Mouse (Mus musculus): ENCODE data around the gene Dcaf11. TPM values are rescaled to one million over a fixed set of nuclear protein-coding genes. Genes with fewer than 3 reads are reported as not detected.

Dcaf11 gene
- polyA plus RNA-seq, 1 experiment from 2014 or later: 66.5 TPM

- Histone ChIP-seq H3K4me2 (no peak overlapping the region), H3K9me3 (no peaks in the 10 kb centered on the region), H3K27ac (no peak overlapping the region), H3K4me3 (no peak overlapping the region), H3K9ac (no peak overlapping the region), H3K36me3 (peaks cover 36% of the 10 kb centered on the region), H3K27me3 (peaks cover 9% of the 10 kb centered on the region; the same call in 1 of the 2 replicates), H3K4me1 (peaks cover 27% of the 10 kb centered on the region)
- WGBS: 94% methylated on average over 2 of the region's 2 CpGs
- no peak for ATAC-seq (ENCODE audit: insufficient number of reproducible peaks, insufficient read depth, low FRiP score, low TSS enrichment, low read depth)
These were observed 26.3 kb downstream of the Dcaf11 start for GRCm38 (mm10) chr14:55586149-55586548.

DNA sequence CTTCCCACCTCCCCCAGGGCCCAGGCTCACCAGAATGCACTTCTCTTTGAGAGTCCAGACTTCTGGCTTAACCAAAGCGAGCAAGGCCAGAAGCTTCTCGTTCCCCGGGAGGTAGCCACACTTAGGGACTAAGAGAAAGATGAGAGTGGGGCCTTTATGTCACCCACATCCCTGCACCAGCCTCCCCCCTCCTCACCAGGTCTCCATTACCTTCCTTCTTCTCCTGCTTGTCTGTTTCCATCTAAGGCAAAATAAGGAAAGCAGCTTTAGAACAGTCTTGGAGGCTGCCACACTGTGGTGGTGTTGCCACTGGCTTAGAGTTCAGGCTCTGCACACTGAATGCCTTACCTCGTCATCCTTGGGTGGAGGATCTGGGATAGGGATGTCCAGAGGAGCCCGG is 29.5 kb downstream of the Dcaf11 start:
- H3K27ac ChIP-seq: no peak overlapping the region
- no peak for ATAC-seq (ENCODE audit: insufficient number of reproducible peaks, insufficient read depth, low FRiP score, low TSS enrichment, low read depth)
- 98% methylated on average over 5 of the region's 5 CpGs for WGBS
- peaks cover 7% of the 10 kb centered on the region; the same call in 1 of the 2 replicates for H3K27me3 ChIP-seq
- no peak overlapping the region for H3K4me2 ChIP-seq
- peaks cover 42% of the 10 kb centered on the region for H3K4me1 ChIP-seq
- H3K9ac ChIP-seq: peak overlapping the region; percentile 27; the same call in 1 of the 2 replicates
- H3K4me3 ChIP-seq: no peak overlapping the region
- H3K9me3 ChIP-seq: no peaks in the 10 kb centered on the region
- H3K36me3 ChIP-seq: peaks cover 33% of the 10 kb centered on the region

DNA sequence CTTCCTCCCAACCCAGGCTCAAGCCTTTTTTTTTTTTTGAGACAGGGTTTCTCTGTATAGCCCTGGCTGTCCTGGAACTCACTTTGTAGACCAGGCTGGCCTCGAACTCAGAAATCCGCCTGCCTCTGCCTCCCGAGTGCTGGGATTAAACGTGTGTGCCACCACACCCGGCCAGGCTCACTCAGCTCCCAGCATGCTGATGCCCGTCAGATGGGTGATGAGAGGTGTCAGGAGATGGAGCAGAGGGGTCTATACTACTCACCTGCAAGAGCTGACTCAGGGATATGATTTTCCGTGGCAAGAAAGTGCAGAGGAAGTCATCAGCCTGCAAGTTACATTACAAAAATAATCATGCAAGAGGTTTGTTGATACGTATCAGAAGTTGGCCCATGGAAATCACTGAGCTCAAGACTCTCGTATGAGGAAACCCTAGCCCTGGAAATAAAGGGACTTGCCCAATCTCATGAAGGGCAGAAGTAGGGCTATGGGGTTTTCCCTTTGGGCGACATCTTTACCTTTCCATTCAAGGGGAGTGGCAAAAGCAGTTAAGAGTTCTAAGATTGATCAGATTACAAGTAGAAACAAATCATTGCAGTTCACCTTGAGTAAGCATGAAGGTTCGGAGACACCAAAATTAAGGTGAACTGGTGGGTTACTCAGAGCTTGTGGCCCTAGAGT is 30.1 kb downstream of the Dcaf11 start:
- Histone ChIP-seq H3K9me3 (no peaks in the 10 kb centered on the region), H3K9ac (peak overlapping the region; percentile 92), H3K4me1 (peaks cover 36% of the 10 kb centered on the region), H3K4me2 (peak overlapping the region; percentile 97), H3K27ac (peak overlapping the region; percentile 96), H3K27me3 (0 out of 2 replicates have a peak, but pooled peaks cover under 1% of the 10 kb centered on the region), H3K4me3 (peak overlapping the region; percentile 92), H3K36me3 (peaks cover 38% of the 10 kb centered on the region)
- ATAC-seq (ENCODE audit: insufficient number of reproducible peaks, insufficient read depth, low FRiP score, low TSS enrichment, low read depth): no peak
- WGBS: 84% methylated on average over 11 of the region's 11 CpGs

- Histone ChIP-seq H3K9ac (peak within 1 kb of the TSS; percentile 92), H3K4me3 (peak within 1 kb of the TSS; percentile 92), H3K27me3 (no peaks in the 10 kb centered on the region), H3K4me1 (peaks cover 28% of the 10 kb centered on the region), H3K9me3 (no peaks in the 10 kb centered on the region), H3K36me3 (peaks cover 47% of the 10 kb centered on the region), H3K4me2 (peak within 1 kb of the TSS; percentile 97), H3K27ac (peak within 1 kb of the TSS; percentile 96)
- WGBS: under 1% methylated on average over 22 of the region's 22 CpGs
- ATAC-seq (ENCODE audit: insufficient number of reproducible peaks, insufficient read depth, low FRiP score, low TSS enrichment, low read depth): peak; percentile 95
These were observed 31.0 kb downstream of the Dcaf11 start, which contains the start of gene Psme2 for GRCm38 (mm10) chr14:55590748-55591330. TSS of gene Psme2 (minus strand) at chr14:55591113.

- peaks cover 53% of the 10 kb centered on the region for H3K36me3 ChIP-seq
- WGBS: under 1% methylated on average over 33 of the region's 33 CpGs
- H3K27ac ChIP-seq: peak within 1 kb of the TSS; percentile 96
- H3K4me3 ChIP-seq: peak within 1 kb of the TSS; percentile 92
- peak; percentile 85 for ATAC-seq (ENCODE audit: insufficient number of reproducible peaks, insufficient read depth, low FRiP score, low TSS enrichment, low read depth)
- peak within 1 kb of the TSS; percentile 92 for H3K9ac ChIP-seq
- no peaks in the 10 kb centered on the region for H3K9me3 ChIP-seq
- no peaks in the 10 kb centered on the region for H3K27me3 ChIP-seq
- peak within 1 kb of the TSS; percentile 97 for H3K4me2 ChIP-seq
- peaks cover 28% of the 10 kb centered on the region for H3K4me1 ChIP-seq
These were observed 31.6 kb downstream of the Dcaf11 start, which contains the start of gene Rnf31 for GRCm38 (mm10) chr14:55591331-55591891. TSS of gene Rnf31 (plus strand) at chr14:55591708.

- H3K9ac ChIP-seq: peak overlapping the region; percentile 92
- peaks cover 57% of the 10 kb centered on the region for H3K36me3 ChIP-seq
- peaks cover 28% of the 10 kb centered on the region for H3K4me1 ChIP-seq
- H3K27ac ChIP-seq: peak overlapping the region; percentile 96; the same call in 1 of the 2 replicates
- H3K4me2 ChIP-seq: peak overlapping the region; percentile 97
- no peaks in the 10 kb centered on the region for H3K27me3 ChIP-seq
- H3K9me3 ChIP-seq: no peaks in the 10 kb centered on the region
- peak overlapping the region; percentile 92 for H3K4me3 ChIP-seq
- 3% methylated on average over 16 of the region's 16 CpGs for WGBS
- ATAC-seq (ENCODE audit: insufficient number of reproducible peaks, insufficient read depth, low FRiP score, low TSS enrichment, low read depth): no peak
These were observed 32.4 kb downstream of the Dcaf11 start for GRCm38 (mm10) chr14:55592226-55592625.

DNA sequence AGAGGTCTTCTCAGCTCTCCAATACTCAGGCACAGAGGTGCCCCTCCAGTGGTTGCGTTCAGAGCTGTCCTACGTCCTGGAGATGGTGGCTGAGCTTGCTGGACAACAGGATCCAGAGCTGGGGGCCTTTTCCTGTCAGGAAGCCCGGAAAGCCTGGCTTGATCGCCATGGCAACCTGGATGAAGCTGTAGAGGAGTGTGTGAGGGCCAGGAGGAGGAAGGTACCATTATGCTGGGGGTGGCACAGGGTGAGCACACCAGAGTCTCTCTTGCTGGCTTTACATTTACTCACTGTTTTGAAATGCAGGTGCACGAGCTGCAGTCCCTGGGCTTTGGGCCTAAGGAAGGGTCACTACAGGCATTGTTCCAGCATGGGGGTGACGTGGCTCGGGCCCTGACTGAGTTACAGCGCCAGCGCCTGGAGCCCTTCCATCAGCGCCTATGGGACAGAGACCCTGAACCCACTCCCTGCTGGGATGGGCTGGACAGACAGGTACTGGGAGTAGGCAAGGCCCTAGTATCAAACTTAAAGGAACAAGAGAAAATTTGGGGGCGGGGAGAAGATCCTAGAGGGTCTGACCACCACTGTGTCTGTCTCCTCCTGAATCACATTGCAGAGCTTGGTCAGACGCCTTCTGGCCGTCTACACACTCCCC is 36.4 kb downstream of the Dcaf11 start:
- H3K9ac ChIP-seq: 0 out of 2 replicates have a peak overlapping the region, but pooled peaks have one; percentile 17
- peaks cover 66% of the 10 kb centered on the region for H3K36me3 ChIP-seq
- no peaks in the 10 kb centered on the region for H3K27me3 ChIP-seq
- H3K27ac ChIP-seq: no peak overlapping the region
- H3K4me1 ChIP-seq: peaks cover 16% of the 10 kb centered on the region
- WGBS: 82% methylated on average over 13 of the region's 13 CpGs
- ATAC-seq (ENCODE audit: insufficient number of reproducible peaks, insufficient read depth, low FRiP score, low TSS enrichment, low read depth): no peak
- H3K4me3 ChIP-seq: no peak overlapping the region
- H3K9me3 ChIP-seq: no peaks in the 10 kb centered on the region
- H3K4me2 ChIP-seq: no peak overlapping the region

DNA sequence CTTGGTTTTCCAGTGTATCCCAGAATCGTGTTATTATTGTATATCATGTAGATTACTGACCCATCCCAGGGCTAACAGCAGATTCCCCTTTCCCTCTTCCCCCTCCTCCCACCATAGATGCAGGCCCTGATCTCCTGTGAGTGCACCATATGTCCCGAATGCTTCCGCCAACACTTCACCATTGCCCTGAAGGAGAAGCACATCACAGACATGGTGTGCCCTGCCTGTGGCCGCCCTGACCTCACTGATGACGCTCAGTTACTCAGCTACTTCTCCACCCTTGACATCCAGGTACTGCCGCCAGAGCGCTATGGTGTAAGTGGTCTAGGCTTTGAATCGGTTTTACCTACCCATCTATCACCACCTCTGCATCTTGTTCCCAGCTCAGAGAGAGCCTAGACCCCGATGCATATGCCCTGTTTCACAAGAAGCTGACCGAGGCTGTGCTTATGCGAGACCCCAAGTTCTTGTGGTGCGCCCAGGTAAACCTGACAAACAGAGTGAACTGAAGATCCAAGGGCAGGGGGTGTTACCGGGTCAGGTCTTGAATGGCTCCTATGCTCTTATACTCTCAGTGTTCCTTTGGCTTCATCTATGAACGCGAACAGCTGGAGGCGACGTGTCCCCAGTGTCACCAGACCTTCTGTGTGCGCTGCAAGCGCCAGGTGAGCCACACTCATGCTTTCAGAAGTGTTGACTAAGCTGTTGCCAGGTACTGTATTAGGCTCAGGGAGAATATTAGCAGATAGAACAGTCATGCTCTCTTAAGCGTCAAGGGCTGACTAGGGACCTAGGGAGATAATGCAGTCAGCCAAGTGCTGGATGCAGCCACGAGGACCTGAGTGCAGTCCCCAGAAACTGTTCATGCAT is 39.0 kb downstream of the Dcaf11 start:
- Histone ChIP-seq H3K27ac (no peak overlapping the region), H3K36me3 (peaks cover 89% of the 10 kb centered on the region), H3K4me2 (no peak overlapping the region), H3K4me3 (no peak overlapping the region), H3K9me3 (no peaks in the 10 kb centered on the region), H3K27me3 (no peaks in the 10 kb centered on the region), H3K9ac (0 out of 2 replicates have a peak overlapping the region, but pooled peaks have one; percentile 3), H3K4me1 (peaks cover 7% of the 10 kb centered on the region)
- ATAC-seq (ENCODE audit: insufficient number of reproducible peaks, insufficient read depth, low FRiP score, low TSS enrichment, low read depth): no peak
- 95% methylated on average over 21 of the region's 21 CpGs for WGBS

DNA sequence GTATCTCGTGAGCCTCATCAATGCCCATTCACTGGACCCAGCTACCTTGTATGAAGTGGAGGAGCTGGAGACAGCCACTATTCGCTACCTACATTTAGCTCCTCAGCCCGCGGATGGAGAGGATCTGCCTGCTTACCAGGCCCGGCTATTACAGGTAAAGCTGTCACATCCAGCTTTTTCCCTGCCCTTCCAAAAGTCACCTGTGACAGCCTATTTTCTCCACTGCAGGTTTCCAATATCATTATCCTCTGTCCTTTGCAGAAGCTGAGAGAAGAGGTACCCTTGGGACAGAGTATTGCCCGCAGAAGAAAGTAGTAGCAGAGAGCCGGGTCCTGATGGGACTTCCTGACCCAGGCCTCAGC is 43.4 kb downstream of the Dcaf11 start, which contains the start of gene Irf9:
Gene Irf9 (plus strand): TSS at position 301 of the 362 bp plus-strand sequence.
- Histone ChIP-seq H3K9ac (peak within 1 kb of the TSS; percentile 70), H3K27ac (peak within 1 kb of the TSS; percentile 72), H3K27me3 (no peaks in the 10 kb centered on the region), H3K9me3 (no peaks in the 10 kb centered on the region), H3K36me3 (peaks cover 78% of the 10 kb centered on the region), H3K4me3 (peak within 1 kb of the TSS; percentile 44), H3K4me1 (peaks cover 15% of the 10 kb centered on the region), H3K4me2 (peak within 1 kb of the TSS; percentile 62)
- WGBS: 83% methylated on average over 7 of the region's 7 CpGs
- ATAC-seq (ENCODE audit: insufficient number of reproducible peaks, insufficient read depth, low FRiP score, low TSS enrichment, low read depth): no peak

GRCm38 (mm10) chr14:55603633-55604576 is 44.1 kb downstream of the Dcaf11 start:
- peaks cover 78% of the 10 kb centered on the region for H3K36me3 ChIP-seq
- peak; percentile 83 for ATAC-seq (ENCODE audit: insufficient number of reproducible peaks, insufficient read depth, low FRiP score, low TSS enrichment, low read depth)
- H3K27me3 ChIP-seq: no peaks in the 10 kb centered on the region
- no peaks in the 10 kb centered on the region for H3K9me3 ChIP-seq
- peak overlapping the region; percentile 44 for H3K4me3 ChIP-seq
- H3K27ac ChIP-seq: peak overlapping the region; percentile 72
- 16% methylated on average over 19 of the region's 19 CpGs for WGBS
- H3K4me1 ChIP-seq: peaks cover 15% of the 10 kb centered on the region
- peak overlapping the region; percentile 62 for H3K4me2 ChIP-seq
- H3K9ac ChIP-seq: peak overlapping the region; percentile 70
